Mouse (Mus musculus) E14TG2a.4 (cell line): ENCODE results near the gene Raph1.

ENCODE experiments used
- CTCF ChIP-seq: conservative IDR thresholded peaks from 2 replicates; pipeline ENCODE4 v1.5.1; 2014; ENCODE audit warnings: low read length
- NANOG ChIP-seq: IDR thresholded peaks from 2 replicates; pipeline ENCODE4 v1.6.1; 2014; ENCODE audit warnings: borderline replicate concordance, low read length, mixed read lengths
- POU5F1 ChIP-seq: IDR thresholded peaks from 2 replicates; pipeline ENCODE4 v1.6.1; 2014; ENCODE audit warnings: low read length, borderline replicate concordance

- TF ChIP-seq CTCF (no peak), POU5F1 (no peak), NANOG (no peak)
Observed at GRCm38 (mm10) chr1:60543681-60544080, 23.2 kb downstream of the Raph1 start.
